9 mouse cellular contexts compared by ENCODE assay signal in genomic region chr2:122558317-122558716, GRCm38 (mm10). TPM values are rescaled to one million over a fixed set of nuclear protein-coding genes. Genes with fewer than 3 reads are reported as not detected.
DNase-seq lines count a peak whose midpoint lies in the region; ATAC-seq and TF ChIP-seq lines count a peak whose summit lies in the region.
"Had no signal": no experiment of that assay in that cellular context is flagged by ENCODE, and none has a peak within 500 bp of the region (broad histone marks: within the 10 kb centered on the region; RNA-seq: fewer than 3 reads in every experiment).

No protein-coding gene starts in this region.

- H3K27me3 ChIP-seq in forebrain, postnatal 0 days (ENCODE audit: insufficient read depth, low read length), result no peaks in the 10 kb centered on the region
- H3K27me3 ChIP-seq in forebrain, embryonic 13.5 days, result no peaks in the 10 kb centered on the region
- H3K27me3 ChIP-seq in midbrain, embryonic 14.5 days (ENCODE audit: control insufficient read depth, insufficient read depth, low read length), result no peaks in the 10 kb centered on the region
- H3K27me3 ChIP-seq in midbrain, embryonic 16.5 days (ENCODE audit: control insufficient read depth, insufficient read depth, low read depth, low read length), result no peaks in the 10 kb centered on the region
- H3K27me3 ChIP-seq: heart, embryonic 15.5 days had no signal

- DNase-seq in forebrain, postnatal 0 days, result peak; percentile 79
- DNase-seq in midbrain, embryonic 14.5 days, result peak; percentile 71
- DNase-seq in adipocyte (ENCODE audit: low spot score), result peak; percentile 57
- peak; percentile 35 to 47 for DNase-seq in heart, postnatal 36 days
- DNase-seq in lung, postnatal 36 days, result peak; percentile 30

- H3K9me3 ChIP-seq in forebrain, postnatal 0 days (ENCODE audit: low read length), result no peaks in the 10 kb centered on the region
- no peaks in the 10 kb centered on the region for H3K9me3 ChIP-seq in forebrain, embryonic 13.5 days (replicated peaks)
- no peaks in the 10 kb centered on the region for H3K9me3 ChIP-seq in midbrain, embryonic 14.5 days (ENCODE audit: control insufficient read depth, low read length)
- H3K9me3 ChIP-seq in midbrain, embryonic 16.5 days (replicated peaks; ENCODE audit: control insufficient read depth, low read length, poor library complexity, severe bottlenecking), result 0 out of 2 replicates have a peak, but pooled peaks cover 2% of the 10 kb centered on the region
- H3K9me3 ChIP-seq: heart, embryonic 15.5 days had no signal

- H3K4me3 ChIP-seq in forebrain, postnatal 0 days (ENCODE audit: low read depth, low read length), result no peak overlapping the region
- H3K4me3 ChIP-seq in forebrain, embryonic 13.5 days, result no peak overlapping the region
- no peak overlapping the region for H3K4me3 ChIP-seq in midbrain, embryonic 14.5 days (replicated peaks; ENCODE audit: low read depth, low read length)
- no peak overlapping the region for H3K4me3 ChIP-seq in midbrain, embryonic 16.5 days (ENCODE audit: low read depth, low read length)
- H3K4me3 ChIP-seq: heart, embryonic 15.5 days had no signal

- no peak overlapping the region for H3K9ac ChIP-seq in forebrain, postnatal 0 days
- H3K9ac ChIP-seq in forebrain, embryonic 13.5 days, result no peak overlapping the region
- H3K9ac ChIP-seq in midbrain, embryonic 14.5 days (replicated peaks; ENCODE audit: low read length), result no peak overlapping the region
- no peak overlapping the region for H3K9ac ChIP-seq in midbrain, embryonic 16.5 days (ENCODE audit: low read depth, low read length)
- H3K9ac ChIP-seq: heart, embryonic 15.5 days had no signal

- no peaks in the 10 kb centered on the region for H3K36me3 ChIP-seq in forebrain, postnatal 0 days (ENCODE audit: insufficient read depth)
- H3K36me3 ChIP-seq in forebrain, embryonic 13.5 days (ENCODE audit: poor library complexity, severe bottlenecking), result no peaks in the 10 kb centered on the region
- no peaks in the 10 kb centered on the region for H3K36me3 ChIP-seq in midbrain, embryonic 14.5 days (ENCODE audit: control insufficient read depth, insufficient read depth, low read length)
- no peaks in the 10 kb centered on the region for H3K36me3 ChIP-seq in midbrain, embryonic 16.5 days (ENCODE audit: control insufficient read depth, insufficient read depth, low read length)
- H3K36me3 ChIP-seq: heart, embryonic 15.5 days had no signal

- peak; percentile 82 for TF ChIP-seq CTCF in forebrain, postnatal 0 days (IDR thresholded peaks at IDR 0.05; ENCODE audit: low read depth)

- no peak overlapping the region for H3K27ac ChIP-seq in forebrain, postnatal 0 days (ENCODE audit: low read depth, low read length)
- no peak overlapping the region for H3K27ac ChIP-seq in forebrain, embryonic 13.5 days
- H3K27ac ChIP-seq in midbrain, embryonic 14.5 days (replicated peaks; ENCODE audit: low read depth, low read length), result no peak overlapping the region
- H3K27ac ChIP-seq in midbrain, embryonic 16.5 days (ENCODE audit: low read length), result no peak overlapping the region
- H3K27ac ChIP-seq: heart, embryonic 15.5 days had no signal

- no peaks in the 10 kb centered on the region for H3K4me1 ChIP-seq in forebrain, postnatal 0 days (ENCODE audit: insufficient read depth)
- no peaks in the 10 kb centered on the region for H3K4me1 ChIP-seq in forebrain, embryonic 13.5 days
- no peaks in the 10 kb centered on the region for H3K4me1 ChIP-seq in midbrain, embryonic 14.5 days (ENCODE audit: control insufficient read depth, insufficient read depth, low read length)
- no peaks in the 10 kb centered on the region for H3K4me1 ChIP-seq in midbrain, embryonic 16.5 days (ENCODE audit: control insufficient read depth, insufficient read depth, low read length)
- H3K4me1 ChIP-seq: heart, embryonic 15.5 days had no signal

- no peak overlapping the region for H3K4me2 ChIP-seq in forebrain, postnatal 0 days (ENCODE audit: low read depth)
- H3K4me2 ChIP-seq in forebrain, embryonic 13.5 days, result no peak overlapping the region
- H3K4me2 ChIP-seq in midbrain, embryonic 14.5 days (ENCODE audit: low read length), result no peak overlapping the region
- no peak overlapping the region for H3K4me2 ChIP-seq in midbrain, embryonic 16.5 days (ENCODE audit: low read length)
- H3K4me2 ChIP-seq: heart, embryonic 15.5 days had no signal

- 28% methylated on average over 2 of the region's 2 CpGs for WGBS in forebrain, postnatal 0 days
- 31% methylated on average over 2 of the region's 2 CpGs for WGBS in forebrain, embryonic 13.5 days
- 18% methylated on average over 2 of the region's 2 CpGs for WGBS in midbrain, embryonic 14.5 days
- 28% methylated on average over 2 of the region's 2 CpGs for WGBS in midbrain, embryonic 16.5 days

- peak; percentile 83 for ATAC-seq in forebrain, postnatal 0 days
- no peak for ATAC-seq in forebrain, embryonic 13.5 days
- ATAC-seq in midbrain, embryonic 14.5 days (ENCODE audit: low FRiP score, low TSS enrichment), result no peak
- ATAC-seq in midbrain, embryonic 16.5 days, result no peak
- no peak for ATAC-seq in erythroblast, adult 5-6 weeks (replicated peaks; ENCODE audit: low FRiP score, poor library complexity, severe bottlenecking)

- intact Hi-C loops in heart, postnatal 36 days (cut with DNase I), result loop anchor here (2.0 kb wide), 3 partner anchors 178 to 364 kb away; no protein-coding TSS in a partner anchor

RNA-seq across cellular contexts. Expression of gene Gatm, which starts 52.8 kb away (rescaled TPM):
- 47.6 and 48.2 TPM in 2 replicates for total RNA-seq in forebrain, postnatal 0 days (2014; rRNA removed)
- 53.0 and 59.7 TPM in 2 replicates for polyA plus RNA-seq in forebrain, postnatal 0 days (2015; fragmentation: Nextera tagmentation; extraction: Ambion mirVana)
- 16.2 and 17.3 TPM in 2 replicates for polyA plus RNA-seq in forebrain, embryonic 13.5 days (2015; fragmentation: Nextera tagmentation; extraction: Ambion mirVana)
- polyA plus RNA-seq in midbrain, embryonic 14.5 days (2014; fragmentation: Nextera tagmentation; extraction: Ambion mirVana), result 27.8 and 39.6 TPM in 2 replicates
- polyA plus RNA-seq in midbrain, embryonic 16.5 days (2015; fragmentation: Nextera tagmentation; extraction: Ambion mirVana), result 45.2 and 56.3 TPM in 2 replicates
- total RNA-seq in heart, postnatal 36 days (2021), result 1 to 10 TPM; 4.1 to 4.4 TPM
- total RNA-seq in erythroblast, adult 5-6 weeks (2015; ENCODE audit: low replicate concordance), result 47.1 and 48.5 TPM in 2 replicates
- 26.8 and 29.3 TPM in 2 replicates for total RNA-seq in erythroblast, adult 5-6 weeks (2017; ENCODE audit: low replicate concordance)
